Mouse (Mus musculus) thymus, postnatal 25 days (tissue): ENCODE measurements around the gene Rbm7.
A peak's percentile ranks its signal among the peaks of the same experiment; 100 is the strongest.
"Not testable (repeated sequence)": the region's sequence is repeated elsewhere in the genome, so short reads cannot be mapped to it uniquely, and the experiment has no call there.

Source experiments
- DNase-seq: peaks from one replicate; pipeline ENCODE4 v3.0.0; 2022

The Rbm7 gene

GRCm38 (mm10) chr9:48494817-48495547, at the start of gene Rbm7, which contains the start of gene Gm5617:
Gene Rbm7 (minus strand): TSS chr9:48495299.
Gene Gm5617 (plus strand): TSS chr9:48495442.
- DNase-seq, result peak; percentile 92

GRCm38 (mm10) chr9:48538688-48539087, 43.6 kb upstream of the Rbm7 start:
- peak; percentile 19 for DNase-seq

GRCm38 (mm10) chr9:48538044-48538645, 43.0 kb upstream of the Rbm7 start:
- DNase-seq, result peak; percentile 41

GRCm38 (mm10) chr9:48537616-48538015, 42.5 kb upstream of the Rbm7 start:
- not testable (repeated sequence) for DNase-seq

- no peak for DNase-seq
These were observed 41.3 kb upstream of the Rbm7 start for GRCm38 (mm10) chr9:48536414-48536813.

- no peak for DNase-seq
These were observed 37.6 kb upstream of the Rbm7 start for GRCm38 (mm10) chr9:48532730-48533129.

- DNase-seq, result no peak
These were observed 37.1 kb upstream of the Rbm7 start for GRCm38 (mm10) chr9:48532203-48532602.

GRCm38 (mm10) chr9:48531294-48531693, 36.2 kb upstream of the Rbm7 start:
- DNase-seq, result no peak

GRCm38 (mm10) chr9:48526520-48526919, 31.4 kb upstream of the Rbm7 start:
- no peak for DNase-seq

- peak; percentile 10 for DNase-seq
These were observed 30.5 kb upstream of the Rbm7 start for GRCm38 (mm10) chr9:48525566-48525965.

GRCm38 (mm10) chr9:48520405-48520804, 25.3 kb upstream of the Rbm7 start:
- not testable (repeated sequence) for DNase-seq

- no peak for DNase-seq
These were observed 22.5 kb upstream of the Rbm7 start for GRCm38 (mm10) chr9:48517372-48518130.

- no peak for DNase-seq
These were observed 21.7 kb upstream of the Rbm7 start for GRCm38 (mm10) chr9:48516615-48517371.

- no peak for DNase-seq
These were observed 20.2 kb upstream of the Rbm7 start for GRCm38 (mm10) chr9:48515332-48515731.

GRCm38 (mm10) chr9:48510134-48510533, 15.0 kb upstream of the Rbm7 start:
- no peak for DNase-seq

GRCm38 (mm10) chr9:48504741-48505365, 9.8 kb upstream of the Rbm7 start:
- DNase-seq, result no peak

GRCm38 (mm10) chr9:48503001-48503400, 7.9 kb upstream of the Rbm7 start:
- DNase-seq, result no peak

- no peak for DNase-seq
These were observed 6.1 kb upstream of the Rbm7 start for GRCm38 (mm10) chr9:48501192-48501591.

GRCm38 (mm10) chr9:48495548-48495932, 441 bp upstream of the Rbm7 start:
- no peak for DNase-seq

GRCm38 (mm10) chr9:48481214-48482134, 13.6 kb downstream of the Rbm7 start:
- DNase-seq, result no peak
